Mouse (Mus musculus) heart, postnatal 4 days (tissue): Measurements from ENCODE around the gene Angpt4. TPM values are rescaled to one million over a fixed set of nuclear protein-coding genes. Genes with fewer than 3 reads are reported as not detected.
A peak's percentile ranks its signal among the peaks of the same experiment; 100 is the strongest.

Experiments used
- DNase-seq: peaks from one replicate; pipeline ENCODE4 v3.0.0; 2021
- microRNA-seq, 2 experiments: library from miRNA; unstranded; fragments of <30 nt; microRNA quantifications; one replicate each; pipeline ENCODE4 v1.2.0; 2021 to 2022
- total RNA-seq, 2 experiments: library from RNA; stranded (reverse); gene quantifications; 2 replicates each; pipeline ENCODE4 v1.2.3; 2021

The Angpt4 gene
- total RNA-seq, 2 experiments from 2014 or later = 0.14 to 0.18 TPM

DNA sequence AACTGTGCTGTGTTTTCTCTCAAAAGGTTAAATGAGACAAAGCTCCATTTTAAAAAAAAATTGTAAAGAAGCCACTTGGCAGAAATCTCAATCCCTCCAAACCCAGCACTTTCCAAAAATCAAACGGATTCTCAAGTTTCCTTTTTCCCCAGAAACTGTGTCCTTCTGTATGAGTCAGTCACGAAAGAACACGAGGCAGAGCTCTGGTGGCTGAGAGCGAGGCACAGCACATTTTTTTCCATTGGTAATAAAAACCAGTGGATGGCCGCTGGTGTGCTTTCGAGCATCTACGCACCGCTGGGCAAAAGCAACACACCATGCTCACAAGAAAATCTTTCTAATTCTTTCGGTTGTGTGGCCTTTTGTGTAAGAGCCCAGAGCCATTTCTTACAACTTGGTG lies 73.0 kb downstream of the Angpt4 start:
- no peak for DNase-seq

DNA sequence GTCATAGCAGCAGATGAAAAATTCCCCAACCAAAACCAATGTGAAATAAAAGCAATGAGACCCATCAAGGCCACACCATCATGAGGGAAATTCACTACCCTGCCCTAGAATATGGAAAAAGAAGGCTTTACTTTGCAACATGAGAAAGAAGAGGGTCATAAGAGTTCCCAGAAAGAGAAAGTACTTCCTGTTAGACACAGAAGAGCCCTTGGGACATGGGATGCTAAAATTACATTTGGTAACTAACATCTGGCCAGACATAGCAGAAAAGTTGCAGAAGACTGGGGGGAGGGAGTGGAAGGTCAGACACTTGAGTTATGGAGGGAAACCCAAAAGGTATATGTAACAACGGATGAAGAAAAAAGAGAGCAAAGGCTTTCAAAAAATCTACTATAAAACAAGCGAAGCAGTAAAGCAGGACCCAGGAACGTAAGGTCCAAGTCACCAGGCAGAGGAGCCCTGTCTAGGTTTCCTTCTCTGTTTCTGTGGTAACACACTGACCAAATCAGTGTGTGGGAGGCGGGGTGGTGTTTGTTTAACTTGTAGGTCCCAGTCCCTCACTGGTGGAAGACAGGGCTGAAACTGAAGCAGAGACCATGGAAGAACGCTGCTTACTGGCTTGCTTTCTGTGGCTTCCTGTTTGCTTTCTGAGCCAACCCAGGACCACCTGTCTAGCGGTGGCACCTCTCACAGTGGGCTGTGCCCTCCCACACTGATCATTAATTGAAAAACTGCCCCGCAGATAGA lies 74.6 kb downstream of the Angpt4 start:
- DNase-seq = no peak

DNA sequence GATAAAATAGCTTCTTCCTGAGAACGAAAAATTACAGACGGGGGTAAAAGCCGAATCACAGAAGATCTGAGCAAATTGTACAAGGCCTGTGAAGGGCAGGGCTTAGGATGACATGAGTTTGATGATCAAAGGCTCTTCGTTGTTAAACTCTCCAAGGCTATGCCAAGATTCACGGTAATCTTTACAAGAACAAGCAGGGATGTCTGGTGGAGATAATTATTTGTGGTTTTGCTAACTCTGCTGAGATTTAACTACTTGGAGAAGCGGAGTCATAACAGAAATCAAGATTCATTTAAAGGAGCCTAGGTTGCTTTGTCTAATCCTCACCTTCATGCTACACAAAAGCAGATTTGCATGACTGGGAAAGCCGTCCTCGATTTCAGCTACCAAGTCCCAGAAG lies 75.9 kb downstream of the Angpt4 start:
- no peak for DNase-seq

DNA sequence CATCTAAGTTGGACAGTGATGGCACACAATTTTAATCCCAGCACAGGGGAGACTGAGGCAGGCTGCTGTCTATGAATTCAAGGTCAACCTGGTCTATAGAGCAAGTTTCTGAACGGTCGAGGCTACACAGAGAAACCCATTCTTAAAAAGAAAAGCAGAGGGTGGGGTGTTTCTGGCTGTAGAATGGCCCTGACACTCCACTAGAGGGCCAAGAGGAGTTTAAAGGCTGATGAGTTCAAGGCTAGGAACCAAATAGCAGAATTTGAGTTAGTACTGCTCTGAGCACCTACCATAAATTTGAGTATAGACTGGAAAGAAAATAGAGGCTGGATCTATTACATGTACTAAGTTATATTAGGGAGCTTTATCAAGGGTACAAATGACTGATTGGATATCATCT lies 78.0 kb downstream of the Angpt4 start:
- DNase-seq = no peak

DNA sequence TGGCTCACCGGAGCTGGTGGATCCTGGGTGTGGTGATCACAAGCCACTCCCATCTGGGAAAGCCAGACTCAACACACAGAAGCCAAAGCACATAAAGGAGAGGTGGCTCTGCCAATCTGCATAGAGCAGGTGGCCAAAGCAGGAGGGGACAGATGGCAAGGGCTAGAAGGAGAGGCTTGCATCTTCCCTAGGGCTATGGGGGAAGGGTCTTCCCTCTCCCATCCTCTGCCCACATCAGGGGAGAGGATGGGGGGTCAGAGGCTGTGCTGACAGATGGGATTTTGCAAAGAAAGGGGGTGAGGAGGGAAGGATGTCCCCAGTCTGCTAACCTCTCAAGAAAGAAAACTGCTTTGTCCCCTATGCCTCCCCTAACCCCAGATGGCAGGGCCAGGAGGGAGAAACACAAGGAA lies 80.0 kb downstream of the Angpt4 start:
- no peak for DNase-seq

DNA sequence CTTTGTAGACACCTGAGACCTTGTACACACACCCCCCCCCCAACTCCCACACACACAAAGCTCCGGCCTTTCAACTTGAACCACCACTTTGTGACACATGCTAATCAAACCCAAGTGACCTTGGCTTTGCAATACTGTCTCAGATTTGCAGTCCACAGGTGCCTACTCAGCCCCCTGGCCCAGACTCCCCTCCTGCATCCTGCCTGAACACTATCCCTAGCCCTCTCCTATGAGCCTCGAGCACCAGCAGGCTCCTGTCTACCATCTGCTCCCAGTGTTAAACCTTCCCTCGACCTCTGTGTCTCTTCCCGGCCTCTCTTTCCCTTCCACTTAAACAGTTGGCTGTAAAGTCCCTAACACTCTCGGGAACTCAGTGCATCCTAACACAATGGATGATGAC lies 80.4 kb downstream of the Angpt4 start:
- no peak for DNase-seq

DNA sequence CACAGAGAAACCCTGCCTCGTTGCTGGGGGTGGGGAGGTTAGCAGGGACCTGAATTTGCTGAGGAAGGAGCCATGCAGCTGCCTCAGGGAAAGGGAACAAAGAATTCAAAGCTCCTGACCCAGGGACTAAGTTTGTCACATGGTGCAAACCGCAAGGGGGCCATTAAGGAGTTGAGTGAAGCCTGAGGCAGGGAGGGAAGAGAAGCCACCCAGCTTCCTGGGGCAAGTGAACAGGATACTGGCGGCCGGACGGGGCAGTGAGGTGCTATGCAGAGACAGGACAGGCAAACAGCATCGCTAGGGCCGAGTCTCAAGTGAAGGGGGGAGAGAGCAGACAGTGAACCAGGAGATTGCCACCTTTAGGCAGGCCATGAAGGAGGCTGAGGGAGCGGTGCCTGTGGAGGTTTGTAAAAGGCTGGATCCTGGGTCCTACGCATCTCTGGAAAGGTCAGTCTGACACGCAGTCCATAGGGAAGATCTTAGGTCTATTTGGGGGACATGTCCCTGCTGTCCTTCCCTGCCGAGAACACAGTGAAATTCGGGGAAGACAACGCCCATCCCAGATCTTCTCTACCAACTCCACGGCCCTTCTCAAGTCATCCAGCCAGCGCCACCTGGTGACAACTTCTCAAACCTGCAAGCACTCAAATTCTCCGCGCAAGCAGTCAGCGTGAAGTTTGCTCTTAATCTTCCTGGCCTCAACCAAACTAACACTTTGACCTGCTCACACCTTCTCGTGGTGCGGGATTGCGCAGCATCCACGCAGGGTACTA lies 83.5 kb downstream of the Angpt4 start:
- peak; percentile 86 for DNase-seq

Small RNA genes lying within 50 kb of the gene (microRNA-seq; reads per million reads assigned to microRNA genes)
- gene Mir1953 = 0.35 to 1.0 reads per million in 2 experiments

Other genes starting within 250 kb of the Angpt4 start
- not detected for gene Rad21l, start 242.7 kb upstream of the Angpt4 start, total RNA-seq
- gene Tmem74b, start 209.2 kb upstream of the Angpt4 start, total RNA-seq = 1 to 10 TPM; 5.0 to 5.1 TPM
- gene Psmf1, start 167.0 kb upstream of the Angpt4 start, total RNA-seq = 10 to 100 TPM; 32.0 to 33.0 TPM
- not detected for gene Rspo4, start 68.3 kb upstream of the Angpt4 start, total RNA-seq
- 1 to 10 TPM; 8.2 to 8.6 TPM for gene Fam110a, start 69.0 kb downstream of the Angpt4 start, total RNA-seq
- gene Slc52a3, start 85.3 kb downstream of the Angpt4 start, total RNA-seq = 1 to 10 TPM; 1.4 to 1.5 TPM
- gene Scrt2, start 170.3 kb downstream of the Angpt4 start, total RNA-seq = not detected
- gene Srxn1, start 194.3 kb downstream of the Angpt4 start, total RNA-seq = 1 to 10 TPM; 9.0 TPM
- gene Tcf15, start 232.4 kb downstream of the Angpt4 start, total RNA-seq = 10 to 100 TPM; 29.6 to 38.0 TPM